Mouse (Mus musculus) forebrain, embryonic 14.5 days (tissue): Measurements from ENCODE around the gene Oxsm. TPM values are rescaled to one million over a fixed set of nuclear protein-coding genes. Genes with fewer than 3 reads are reported as not detected.

ENCODE experiments used
- ATAC-seq: fragments of 200-750 bp; cut with Nextera tagmentation; 2 replicates; pipeline ENCODE4 v1.8.0; 2017; ENCODE audit warnings: mild to moderate bottlenecking, moderate library complexity
- DNase-seq: peaks from one replicate; pipeline ENCODE4 v3.0.0-alpha.2; 2015; ENCODE audit warnings: low spot score
- H3K27ac ChIP-seq: fragments of 300-500 bp; sonication (generic); 2 replicates; pipeline ENCODE4 v1.5.1; 2014; ENCODE audit warnings: low read depth, mild to moderate bottlenecking, control low read depth, low read length, moderate library complexity
- H3K27me3 ChIP-seq: fragments of 300-500 bp; sonication (generic); replicated peaks from 2 replicates; pipeline ENCODE4 v1.6.1; 2014; ENCODE audit warnings: low read length, control low read depth, mixed read lengths; ENCODE audit not compliant: control insufficient read depth, insufficient read depth
- H3K36me3 ChIP-seq: fragments of 300-500 bp; sonication (generic); 2 replicates; pipeline ENCODE4 v1.6.1; 2014; ENCODE audit warnings: low read length, control low read depth; ENCODE audit not compliant: control insufficient read depth, insufficient read depth
- H3K4me1 ChIP-seq: fragments of 300-500 bp; sonication (generic); 2 replicates; pipeline ENCODE4 v1.6.1; 2014; ENCODE audit warnings: antibody characterized with exemption, low read length, control low read depth; ENCODE audit not compliant: control insufficient read depth, insufficient read depth
- H3K4me2 ChIP-seq: fragments of 300-500 bp; sonication (generic); 2 replicates; pipeline ENCODE4 v1.6.1; 2014; ENCODE audit warnings: mild to moderate bottlenecking, control low read depth, low read length
- H3K4me3 ChIP-seq: fragments of 300-500 bp; sonication (generic); 2 replicates; pipeline ENCODE4 v1.5.1; 2014; ENCODE audit warnings: low read depth, low read length, control low read depth
- H3K9ac ChIP-seq: fragments of 300-500 bp; sonication (generic); 2 replicates; pipeline ENCODE4 v1.6.1; 2014; ENCODE audit warnings: mild to moderate bottlenecking, low read length, control low read depth, moderate library complexity
- H3K9me3 ChIP-seq: fragments of 300-500 bp; sonication (generic); replicated peaks from 2 replicates; pipeline ENCODE4 v1.6.1; 2016; ENCODE audit warnings: low read length, control low read depth, mixed read lengths; ENCODE audit not compliant: control insufficient read depth
- whole genome bisulfite sequencing: fragments of 180-500 bp; shearing (Covaris S2); extraction: QIAGEN DNeasy Blood & Tissue Kit; methylation state at CpG from one replicate; pipeline ENCODE4 v1.1.7; 2014; 5-methylcytosine and 5-hydroxymethylcytosine counted together
- polyA plus RNA-seq: library from polyadenylated mRNA; unstranded; fragments of >200 nt; fragmentation: Nextera tagmentation; extraction: Ambion mirVana; gene quantifications from 2 replicates; pipeline ENCODE4 v1.2.1, GENCODE M21; 2014

Oxsm gene
- polyA plus RNA-seq, 1 experiment from 2014 or later = 1.1 TPM

GRCm38 (mm10) chr14:16267028-16267427, 17.4 kb upstream of the Oxsm start:
- peaks cover 7% of the 10 kb centered on the region; the same call in 1 of the 2 replicates for H3K36me3 ChIP-seq
- 89% methylated on average over 5 of the region's 5 CpGs for WGBS
- H3K27me3 ChIP-seq = no peaks in the 10 kb centered on the region
- no peaks in the 10 kb centered on the region for H3K9me3 ChIP-seq
- H3K9ac ChIP-seq = no peak overlapping the region
- H3K4me3 ChIP-seq = no peak overlapping the region
- H3K27ac ChIP-seq = no peak overlapping the region
- no peaks in the 10 kb centered on the region for H3K4me1 ChIP-seq
- H3K4me2 ChIP-seq = no peak overlapping the region
- ATAC-seq (no peak), DNase-seq (no peak)

- ATAC-seq = no peak
- Histone ChIP-seq H3K27ac (no peak overlapping the region), H3K36me3 (peaks cover 11% of the 10 kb centered on the region; the same call in 1 of the 2 replicates), H3K4me3 (no peak overlapping the region), H3K4me2 (no peak overlapping the region), H3K27me3 (no peaks in the 10 kb centered on the region), H3K9ac (no peak overlapping the region), H3K4me1 (no peaks in the 10 kb centered on the region), H3K9me3 (no peaks in the 10 kb centered on the region)
- no peak for DNase-seq
- 84% methylated on average over 3 of the region's 3 CpGs for WGBS
These were observed 12.3 kb upstream of the Oxsm start for GRCm38 (mm10) chr14:16261869-16262268.

GRCm38 (mm10) chr14:16260541-16260940, 10.9 kb upstream of the Oxsm start:
- Histone ChIP-seq H3K9ac (no peak overlapping the region), H3K27me3 (no peaks in the 10 kb centered on the region), H3K4me2 (no peak overlapping the region), H3K27ac (no peak overlapping the region), H3K36me3 (peaks cover 18% of the 10 kb centered on the region; the same call in 1 of the 2 replicates), H3K4me3 (no peak overlapping the region), H3K9me3 (no peaks in the 10 kb centered on the region), H3K4me1 (no peaks in the 10 kb centered on the region)
- 75% methylated on average over 6 of the region's 6 CpGs for WGBS
- DNase-seq (no peak), ATAC-seq (no peak)

GRCm38 (mm10) chr14:16256209-16256608, 6.6 kb upstream of the Oxsm start:
- no peaks in the 10 kb centered on the region for H3K9me3 ChIP-seq
- no peak overlapping the region for H3K4me2 ChIP-seq
- WGBS = 79% methylated on average over 2 of the region's 2 CpGs
- no peak for ATAC-seq
- peaks cover 16% of the 10 kb centered on the region; the same call in 1 of the 2 replicates for H3K36me3 ChIP-seq
- H3K4me1 ChIP-seq = no peaks in the 10 kb centered on the region
- DNase-seq = no peak
- H3K27me3 ChIP-seq = no peaks in the 10 kb centered on the region
- no peak overlapping the region for H3K27ac ChIP-seq
- no peak overlapping the region for H3K4me3 ChIP-seq
- no peak overlapping the region for H3K9ac ChIP-seq

GRCm38 (mm10) chr14:16255745-16256144, 6.1 kb upstream of the Oxsm start:
- 94% methylated on average over 3 of the region's 3 CpGs for WGBS
- Histone ChIP-seq H3K27ac (no peak overlapping the region), H3K36me3 (peaks cover 15% of the 10 kb centered on the region; the same call in 1 of the 2 replicates), H3K4me1 (no peaks in the 10 kb centered on the region; the same call in 1 of the 2 replicates), H3K4me3 (no peak overlapping the region), H3K9ac (no peak overlapping the region), H3K27me3 (no peaks in the 10 kb centered on the region), H3K9me3 (no peaks in the 10 kb centered on the region), H3K4me2 (no peak overlapping the region)
- DNase-seq (no peak), ATAC-seq (no peak)

- Histone ChIP-seq H3K27me3 (no peaks in the 10 kb centered on the region), H3K4me2 (peak overlapping the region; percentile 88), H3K9me3 (no peaks in the 10 kb centered on the region), H3K9ac (peak overlapping the region; percentile 92), H3K4me3 (peak overlapping the region; percentile 74), H3K36me3 (peaks cover under 1% of the 10 kb centered on the region; the same call in 1 of the 2 replicates), H3K27ac (no peak overlapping the region), H3K4me1 (peaks cover 6% of the 10 kb centered on the region; the same call in 1 of the 2 replicates)
- 75% methylated on average over 3 of the region's 3 CpGs for whole genome bisulfite sequencing
- no peak for ATAC-seq
- no peak for DNase-seq
These were observed 491 bp upstream of the Oxsm start for GRCm38 (mm10) chr14:16250099-16250498.

- Histone ChIP-seq H3K27me3 (no peaks in the 10 kb centered on the region), H3K4me2 (peak overlapping the region; percentile 88), H3K4me3 (peak overlapping the region; percentile 74), H3K27ac (0 out of 2 replicates have a peak overlapping the region, but pooled peaks have one; percentile 82), H3K36me3 (no peaks in the 10 kb centered on the region), H3K9ac (peak overlapping the region; percentile 92), H3K9me3 (no peaks in the 10 kb centered on the region), H3K4me1 (peaks cover 6% of the 10 kb centered on the region; the same call in 1 of the 2 replicates)
- ATAC-seq (peak; percentile 32; the same call in 1 of the 2 replicates), DNase-seq (no peak)
- WGBS = 17% methylated on average over 9 of the region's 9 CpGs
These were observed 928 bp downstream of the Oxsm start for GRCm38 (mm10) chr14:16248603-16249157.

GRCm38 (mm10) chr14:16248135-16248534, 1.5 kb downstream of the Oxsm start:
- WGBS = 78% methylated on average over 3 of the region's 3 CpGs
- no peak for ATAC-seq
- peak overlapping the region; percentile 88; the same call in 1 of the 2 replicates for H3K4me2 ChIP-seq
- H3K9ac ChIP-seq = no peak overlapping the region
- no peaks in the 10 kb centered on the region for H3K27me3 ChIP-seq
- H3K36me3 ChIP-seq = no peaks in the 10 kb centered on the region
- no peak overlapping the region for H3K27ac ChIP-seq
- H3K4me3 ChIP-seq = no peak overlapping the region
- no peaks in the 10 kb centered on the region for H3K9me3 ChIP-seq
- peaks cover 6% of the 10 kb centered on the region; the same call in 1 of the 2 replicates for H3K4me1 ChIP-seq
- DNase-seq = no peak

- Histone ChIP-seq H3K36me3 (no peaks in the 10 kb centered on the region), H3K4me1 (peaks cover 11% of the 10 kb centered on the region; the same call in 1 of the 2 replicates), H3K27me3 (no peaks in the 10 kb centered on the region), H3K4me3 (no peak overlapping the region), H3K9ac (no peak overlapping the region), H3K9me3 (no peaks in the 10 kb centered on the region), H3K27ac (no peak overlapping the region), H3K4me2 (no peak overlapping the region)
- no peak for ATAC-seq
- 87% methylated on average over 2 of the region's 2 CpGs for WGBS
- DNase-seq = no peak
These were observed 3.2 kb downstream of the Oxsm start for GRCm38 (mm10) chr14:16246340-16246912.
